ENCODE assay signal across 32 mouse cellular contexts in genomic region chr13:31860200-31860599, GRCm38 (mm10). TPM values are rescaled to one million over a fixed set of nuclear protein-coding genes. Genes with fewer than 3 reads are reported as not detected.
"Had no signal": no experiment of that assay in that cellular context is flagged by ENCODE, and none has a peak within 500 bp of the region (broad histone marks: within the 10 kb centered on the region; RNA-seq: fewer than 3 reads in every experiment).

No protein-coding gene starts in this region.

- H3K9me3 ChIP-seq: limb, embryonic 10.5 days; limb, embryonic 12.5 days; limb, embryonic 13.5 days; limb, embryonic 15.5 days; liver, embryonic 12.5 days; liver, embryonic 13.5 days; liver, embryonic 15.5 days; lung, embryonic 15.5 days; megakaryocyte, embryonic 14.5 days; midbrain, embryonic 10.5 days; midbrain, embryonic 12.5 days; midbrain, embryonic 13.5 days; midbrain, embryonic 15.5 days; neural tube, embryonic 12.5 days had no signal

- H3K4me1 ChIP-seq: limb, embryonic 15.5 days; liver, embryonic 12.5 days; liver, embryonic 13.5 days; liver, embryonic 15.5 days; lung, embryonic 15.5 days; midbrain, embryonic 10.5 days; midbrain, embryonic 12.5 days; midbrain, embryonic 13.5 days; midbrain, embryonic 15.5 days; neural tube, embryonic 12.5 days had no signal

- H3K27ac ChIP-seq: limb, embryonic 10.5 days; limb, embryonic 12.5 days; limb, embryonic 13.5 days; limb, embryonic 15.5 days; liver, embryonic 12.5 days; liver, embryonic 13.5 days; liver, embryonic 14.5 days; liver, embryonic 15.5 days; lung, embryonic 15.5 days; macrophage; midbrain, embryonic 10.5 days; midbrain, embryonic 12.5 days; midbrain, embryonic 13.5 days; midbrain, embryonic 15.5 days; neural tube, embryonic 12.5 days had no signal

- H3K36me3 ChIP-seq: limb, embryonic 10.5 days; limb, embryonic 12.5 days; limb, embryonic 13.5 days; limb, embryonic 15.5 days; liver, embryonic 12.5 days; liver, embryonic 13.5 days; liver, embryonic 15.5 days; lung, embryonic 15.5 days; midbrain, embryonic 10.5 days; midbrain, embryonic 12.5 days; midbrain, embryonic 13.5 days; midbrain, embryonic 15.5 days; neural tube, embryonic 12.5 days had no signal

- H3K9ac ChIP-seq: limb, embryonic 12.5 days; limb, embryonic 13.5 days; limb, embryonic 15.5 days; liver, embryonic 12.5 days; liver, embryonic 13.5 days; liver, embryonic 14.5 days; liver, embryonic 15.5 days; liver, postnatal 0 days; lung, embryonic 14.5 days; lung, embryonic 15.5 days; midbrain, embryonic 12.5 days; midbrain, embryonic 13.5 days; midbrain, embryonic 15.5 days; neural tube, embryonic 12.5 days had no signal

- DNase-seq: left cerebral cortex, postnatal 4 days; liver; liver, embryonic 13.5 days; liver, postnatal 0 days; lung, adult 18-20 months; lung, adult 2 months; lung, embryonic 14.5 days; lung, postnatal 10 days; lung, postnatal 14 days; lung, postnatal 36 days; lung, postnatal 4 days; midbrain, embryonic 14.5 days had no signal

- H3K27me3 ChIP-seq: limb, embryonic 15.5 days; liver, embryonic 12.5 days; liver, embryonic 13.5 days; liver, embryonic 15.5 days; lung, embryonic 15.5 days; megakaryocyte, embryonic 14.5 days; midbrain, embryonic 12.5 days; midbrain, embryonic 13.5 days; midbrain, embryonic 15.5 days; neural tube, embryonic 12.5 days had no signal

- H3K4me3 ChIP-seq: limb, embryonic 10.5 days; limb, embryonic 12.5 days; limb, embryonic 13.5 days; limb, embryonic 15.5 days; liver, embryonic 12.5 days; liver, embryonic 13.5 days; liver, embryonic 15.5 days; lung, embryonic 15.5 days; megakaryocyte, embryonic 14.5 days; midbrain, embryonic 10.5 days; midbrain, embryonic 12.5 days; midbrain, embryonic 13.5 days; midbrain, embryonic 15.5 days; myocyte; neural tube, embryonic 12.5 days had no signal

RNA-seq across cellular contexts. Expression of gene Foxc1, which starts 53.8 kb away (rescaled TPM):
- total RNA-seq: megakaryocyte progenitor cell, adult 5-6 weeks; megakaryocyte-erythroid progenitor cell, adult 5-6 weeks; monocyte, adult 5-6 weeks had no signal
- polyA plus RNA-seq: liver, embryonic 16.5 days; liver, postnatal 0 days; macrophage had no signal
